Mouse (Mus musculus): ENCODE results near the gene Scamp3. TPM values are rescaled to one million over a fixed set of nuclear protein-coding genes. Genes with fewer than 3 reads are reported as not detected.

Scamp3 gene
- total RNA-seq, 4 experiments from 2014 or later: 66.2 to 72.5 (median 69.1) TPM

DNA sequence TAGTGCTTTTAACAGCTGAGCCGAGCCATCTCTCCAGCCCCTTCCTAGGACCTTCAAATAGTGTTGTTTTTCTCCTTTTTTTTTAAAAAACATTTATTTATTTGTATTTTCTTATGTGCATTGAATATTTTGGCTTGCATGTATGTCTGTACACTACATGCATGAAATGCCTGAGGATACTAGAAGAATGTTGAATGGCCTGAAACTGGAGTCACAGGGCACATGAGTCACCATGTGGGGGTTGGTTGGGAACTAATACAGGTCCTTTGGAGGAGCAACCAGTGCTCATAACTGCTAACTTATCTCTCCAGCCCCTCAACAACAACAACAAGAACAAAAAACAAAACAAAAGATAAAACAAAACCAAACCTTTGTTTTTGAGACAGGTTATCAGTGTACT lies 14.2 kb upstream of the Scamp3 start:
- no peak for DNase-seq (ENCODE audit: low spot score in 2 of 2)

DNA sequence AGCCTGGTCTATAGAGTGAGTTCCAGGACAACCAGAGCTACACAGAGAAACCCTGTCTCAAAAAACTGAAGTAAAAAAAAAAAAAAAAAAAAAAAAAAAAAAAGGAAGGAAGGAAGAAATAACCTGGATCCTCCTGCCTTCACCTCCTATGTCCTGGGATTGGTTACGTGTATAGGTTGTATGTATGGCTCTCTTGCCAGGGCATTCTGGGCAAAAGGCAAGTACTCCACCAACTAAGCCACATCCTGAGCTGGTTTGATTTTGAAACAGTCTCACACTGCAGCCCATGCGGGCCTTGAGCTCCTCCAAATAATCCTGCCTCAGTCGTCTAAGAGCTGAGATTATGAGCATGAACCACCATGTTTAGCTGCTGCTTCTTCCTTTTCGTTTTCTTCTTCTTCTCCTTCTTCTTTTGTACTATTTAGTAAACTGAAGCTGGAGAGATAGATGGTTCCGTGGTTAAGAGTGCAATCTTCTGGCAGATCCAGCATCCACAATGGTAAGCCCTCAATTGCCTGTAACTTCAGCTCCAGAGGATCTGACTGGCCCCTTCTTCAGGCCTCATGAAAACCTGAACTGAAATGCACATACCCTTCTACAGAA lies 13.5 kb upstream of the Scamp3 start:
- no peak for DNase-seq (ENCODE audit: low spot score in 2 of 2)

DNA sequence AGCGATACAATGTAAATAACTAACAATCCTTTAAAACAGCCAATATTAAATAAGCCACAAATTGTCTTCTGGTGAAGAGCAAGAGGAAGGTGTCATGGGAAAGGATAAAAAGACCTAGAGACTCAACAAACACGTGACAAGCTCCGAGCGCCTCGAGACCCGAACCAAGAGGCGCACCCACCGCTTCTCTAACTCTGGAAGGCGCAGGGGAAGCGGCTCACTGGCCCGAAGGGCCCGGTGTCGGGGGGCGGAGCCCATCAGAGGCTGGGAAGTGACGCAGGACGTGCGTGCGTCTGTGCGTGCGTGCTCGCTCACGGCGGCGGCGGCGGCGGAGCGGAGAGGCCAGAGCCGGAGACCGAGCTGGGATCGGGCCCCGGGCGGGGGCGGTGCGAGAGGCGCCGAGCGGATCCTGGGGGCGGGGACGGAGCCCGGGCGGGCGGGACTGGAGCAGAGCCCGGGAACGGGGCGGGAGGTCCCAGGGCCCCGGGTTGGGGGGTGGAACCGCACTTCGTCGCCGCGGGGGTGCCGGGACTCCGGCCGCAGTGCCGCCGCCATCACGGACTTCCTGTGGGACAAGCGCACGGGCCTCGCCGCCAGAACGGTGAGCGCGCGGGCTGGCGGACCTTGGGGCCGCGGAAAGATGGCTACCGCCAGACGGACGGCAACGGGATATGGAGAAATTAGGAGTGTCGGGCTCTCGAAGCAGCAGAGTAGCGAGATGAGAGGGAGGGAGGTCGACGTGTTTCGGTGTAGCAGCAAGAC lies 12.6 kb upstream of the Scamp3 start, which contains the start of gene Clk2:
Gene Clk2 (plus strand): TSS at position 290 of the 762 bp plus-strand sequence.
- peak; percentile 91 for DNase-seq (ENCODE audit: low spot score in 2 of 2)

GRCm38 (mm10) chr3:89165268-89165870 lies 11.9 kb upstream of the Scamp3 start:
- DNase-seq (ENCODE audit: low spot score in 2 of 2): no peak

GRCm38 (mm10) chr3:89166945-89167344 lies 10.3 kb upstream of the Scamp3 start:
- DNase-seq (ENCODE audit: low spot score in 2 of 2): no peak

GRCm38 (mm10) chr3:89174844-89175243 lies 2.4 kb upstream of the Scamp3 start:
- no peak for DNase-seq (ENCODE audit: low spot score in 2 of 2)

GRCm38 (mm10) chr3:89175544-89175943 lies 1.7 kb upstream of the Scamp3 start:
- no peak for DNase-seq (ENCODE audit: low spot score in 2 of 2)

GRCm38 (mm10) chr3:89176421-89176820 lies 852 bp upstream of the Scamp3 start:
- no peak for DNase-seq (ENCODE audit: low spot score in 2 of 2)

DNA sequence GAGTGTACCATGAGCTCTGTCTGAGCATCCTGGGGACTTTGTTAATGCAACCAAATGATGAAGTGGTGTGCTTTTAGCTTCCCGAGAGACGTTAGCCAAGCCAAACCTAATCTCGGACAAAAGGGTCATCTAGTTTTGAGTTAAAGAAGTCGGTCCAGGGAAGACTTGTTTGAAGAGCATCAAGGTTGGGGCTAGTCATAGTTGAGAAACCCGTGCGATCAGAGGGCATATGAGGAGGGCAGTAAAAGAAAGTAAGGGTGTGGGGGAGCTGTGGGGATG lies 773 bp downstream of the Scamp3 start:
- no peak for DNase-seq (ENCODE audit: low spot score in 2 of 2)

- no peak for DNase-seq (ENCODE audit: low spot score in 2 of 2)
Observed at GRCm38 (mm10) chr3:89179056-89179455, 1.8 kb downstream of the Scamp3 start.

DNA sequence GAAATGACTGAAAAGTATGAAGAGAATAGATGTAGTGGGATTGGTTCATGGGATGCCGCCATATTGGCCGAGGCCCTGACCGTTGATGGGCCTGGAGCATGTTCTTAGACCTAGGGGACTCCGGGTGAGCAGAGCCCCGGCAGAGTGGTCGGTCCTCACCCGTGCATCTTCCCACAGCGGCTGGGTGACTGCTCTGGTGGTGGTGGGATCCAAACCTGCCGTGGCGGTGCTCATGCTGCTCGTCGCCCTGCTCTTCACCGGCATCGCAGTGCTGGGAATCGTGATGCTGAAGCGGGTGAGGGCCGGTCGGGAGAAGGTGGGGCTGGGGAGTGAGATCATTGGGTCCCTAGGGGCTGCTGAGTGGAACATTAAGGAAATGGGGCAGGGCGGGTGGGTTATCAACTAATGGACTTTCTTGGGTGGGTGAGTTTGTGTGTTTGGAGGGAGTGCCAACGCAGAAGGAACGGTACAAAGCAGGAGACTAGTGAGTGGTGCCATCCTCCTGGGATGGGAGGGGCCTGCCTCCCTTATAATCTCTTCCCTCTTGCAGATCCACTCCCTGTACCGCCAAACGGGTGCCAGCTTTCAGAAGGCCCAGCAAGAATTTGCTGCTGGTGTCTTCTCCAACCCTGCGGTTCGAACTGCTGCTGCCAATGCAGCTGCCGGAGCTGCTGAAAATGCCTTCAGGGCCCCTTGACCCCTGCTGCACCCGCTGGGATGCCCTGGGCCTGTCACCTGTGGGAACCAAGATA lies 4.7 kb downstream of the Scamp3 start:
- DNase-seq (ENCODE audit: low spot score in 2 of 2): no peak

DNA sequence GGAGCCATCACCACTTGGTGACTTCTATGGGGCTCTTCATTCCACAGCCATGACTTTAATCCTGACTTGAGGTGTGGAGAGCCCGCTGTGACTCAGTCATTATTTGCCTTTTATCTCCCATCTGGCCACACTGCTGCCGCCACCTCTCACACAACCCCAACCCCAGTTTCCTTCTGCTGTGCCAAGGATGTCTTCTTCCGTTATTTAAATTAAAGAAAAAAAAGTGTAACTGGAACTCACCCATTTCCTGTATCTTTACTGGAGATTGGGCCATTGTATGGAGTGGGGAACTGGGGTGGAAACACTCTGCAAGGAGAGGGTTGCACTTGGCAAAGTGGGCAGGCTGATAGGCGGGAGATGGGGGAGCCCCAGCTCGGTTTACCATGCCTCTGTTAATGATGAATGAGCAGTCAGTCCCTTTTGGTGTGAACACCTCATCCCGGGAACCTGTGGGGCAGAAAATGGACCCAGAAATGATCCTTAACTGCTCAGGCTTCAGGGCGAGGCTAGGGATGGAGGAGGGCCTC lies 5.3 kb downstream of the Scamp3 start:
- no peak for DNase-seq (ENCODE audit: low spot score in 2 of 2)

GRCm38 (mm10) chr3:89183058-89183958 lies 6.0 kb downstream of the Scamp3 start, which contains the start of gene Fam189b:
Gene Fam189b (plus strand): TSS chr3:89183143.
- peak; percentile 89 to 91 for DNase-seq (ENCODE audit: low spot score in 2 of 2)

DNA sequence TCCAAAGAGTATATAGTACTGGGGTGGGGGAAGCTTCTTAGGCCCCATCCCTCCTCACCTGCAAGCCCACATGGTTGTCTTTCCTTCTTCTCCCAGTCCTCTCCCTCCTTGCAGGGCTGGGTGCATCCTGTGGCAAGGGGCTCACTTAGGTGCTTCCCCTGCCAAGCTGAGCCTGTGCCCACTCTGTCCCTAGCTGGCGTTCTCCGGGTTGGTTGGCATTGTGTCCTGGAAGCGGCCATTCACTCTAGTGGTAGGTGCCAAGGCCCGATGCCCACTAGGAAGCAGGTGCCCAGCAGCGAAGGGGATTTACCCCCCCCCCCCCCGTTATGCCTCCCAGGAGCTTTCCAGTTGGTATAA lies 6.7 kb downstream of the Scamp3 start:
- DNase-seq (ENCODE audit: low spot score in 2 of 2): peak in 1 of 2 experiments; percentile 15

GRCm38 (mm10) chr3:89187197-89187596 lies 9.9 kb downstream of the Scamp3 start:
- no peak for DNase-seq (ENCODE audit: low spot score in 2 of 2)

DNA sequence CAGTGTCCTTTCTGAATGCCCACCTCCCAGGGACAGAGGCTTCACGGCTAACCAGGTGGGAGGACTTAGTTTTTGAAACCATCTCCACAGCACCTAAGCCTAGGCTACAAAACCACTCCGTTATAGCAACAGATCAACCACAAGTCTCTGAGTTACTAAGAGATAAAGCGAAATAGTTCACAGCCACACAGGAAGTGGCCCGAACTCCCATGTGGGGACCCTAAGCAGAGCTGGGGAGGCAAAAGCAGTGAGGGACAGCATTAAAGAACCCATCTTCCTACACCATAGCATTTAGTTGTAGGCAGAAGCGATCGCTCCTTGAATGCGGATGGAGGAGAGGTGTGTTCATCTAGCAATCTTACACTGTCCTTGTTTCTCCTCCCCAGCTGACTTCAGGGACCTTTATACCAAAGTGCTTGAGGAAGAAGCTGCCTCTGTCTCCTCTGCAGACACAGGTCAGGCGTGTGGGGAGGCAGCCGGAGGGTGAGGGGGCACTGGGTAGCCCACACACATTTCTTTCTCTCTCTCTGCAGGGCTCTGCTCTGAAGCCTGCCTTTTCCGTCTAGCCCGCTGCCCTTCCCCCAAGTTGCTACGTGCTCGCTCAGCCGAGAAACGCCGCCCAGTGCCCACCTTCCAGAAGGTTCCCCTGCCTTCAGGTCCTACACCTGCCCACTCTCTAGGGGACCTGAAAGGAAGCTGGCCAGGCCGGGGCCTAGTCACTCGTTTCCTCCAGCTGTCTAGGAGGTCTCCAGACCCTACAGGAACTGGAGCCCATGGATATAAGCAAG lies 10.6 kb downstream of the Scamp3 start:
- DNase-seq (ENCODE audit: low spot score in 2 of 2): no peak

DNA sequence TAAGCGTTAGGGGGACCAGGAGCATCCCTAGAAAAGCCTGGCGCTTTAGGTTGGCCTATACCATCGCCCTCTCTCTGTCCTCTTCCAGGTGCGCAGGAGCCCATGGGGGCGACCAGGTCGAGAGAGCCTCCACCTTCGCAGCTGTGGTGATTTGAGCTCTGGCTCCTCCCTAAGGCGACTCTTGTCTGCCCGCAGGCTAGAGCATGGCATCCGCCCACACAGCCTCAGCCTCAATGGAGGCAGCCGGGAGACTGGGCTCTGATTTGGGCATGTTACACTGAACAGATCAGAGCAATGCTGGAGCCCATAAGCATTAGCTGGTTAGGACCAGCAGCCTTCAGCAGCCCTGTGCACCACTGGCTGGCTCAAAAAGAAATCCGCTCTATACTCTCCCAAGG lies 11.2 kb downstream of the Scamp3 start:
- DNase-seq (ENCODE audit: low spot score in 2 of 2): no peak

- no peak for DNase-seq (ENCODE audit: low spot score in 2 of 2)
Observed at GRCm38 (mm10) chr3:89190436-89190835, 13.2 kb downstream of the Scamp3 start.

GRCm38 (mm10) chr3:89193351-89193750 lies 16.1 kb downstream of the Scamp3 start:
- no peak for DNase-seq (ENCODE audit: low spot score in 2 of 2)

DNA sequence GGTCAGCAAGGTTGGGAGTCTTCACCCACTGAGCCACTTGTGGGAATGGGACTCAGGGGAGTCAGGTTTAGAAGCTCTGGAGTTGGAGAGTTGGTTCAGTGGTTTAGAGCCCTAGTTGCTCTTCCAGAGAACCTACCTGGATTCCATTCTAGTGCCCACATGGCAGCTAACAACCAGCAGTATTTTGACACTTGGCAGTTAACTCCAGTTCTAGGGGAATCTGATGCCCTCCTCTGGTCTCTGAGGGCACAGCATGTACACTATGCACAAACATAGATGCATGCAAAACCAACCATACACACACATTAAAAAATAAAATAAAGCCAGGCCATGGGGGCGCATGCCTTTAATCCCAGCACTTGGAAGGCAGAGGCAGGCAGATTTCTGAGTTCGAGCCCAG lies 16.6 kb downstream of the Scamp3 start:
- DNase-seq (ENCODE audit: low spot score in 2 of 2): no peak

Measured in layer of hippocampus, adult 8-10 months (tissue).